Mouse (Mus musculus) hindbrain, embryonic 16.5 days (tissue): ENCODE data around the gene Cpa1. TPM values are rescaled to one million over a fixed set of nuclear protein-coding genes. Genes with fewer than 3 reads are reported as not detected.

ENCODE experiments used
- ATAC-seq: fragments of 200-750 bp; cut with Nextera tagmentation; 2 replicates; pipeline ENCODE4 v1.8.0; 2017; ENCODE audit warnings: moderate TSS enrichment, moderate library complexity
- H3K27ac ChIP-seq: fragments of 300-500 bp; sonication (generic); 2 replicates; pipeline ENCODE4 v1.5.1; 2014; ENCODE audit warnings: low read depth, mild to moderate bottlenecking, control low read depth, low read length, moderate library complexity
- H3K27me3 ChIP-seq: fragments of 300-500 bp; sonication (generic); replicated peaks from 2 replicates; pipeline ENCODE4 v1.6.1; 2014; ENCODE audit warnings: low read length; ENCODE audit not compliant: control insufficient read depth, insufficient read depth
- H3K36me3 ChIP-seq: fragments of 300-500 bp; sonication (generic); 2 replicates; pipeline ENCODE4 v1.6.1; 2014; ENCODE audit warnings: mild to moderate bottlenecking, low read length, moderate library complexity, mixed read lengths; ENCODE audit not compliant: control insufficient read depth, insufficient read depth
- H3K4me1 ChIP-seq: fragments of 300-500 bp; sonication (generic); 2 replicates; pipeline ENCODE4 v1.6.1; 2014; ENCODE audit warnings: low read depth, low read length; ENCODE audit not compliant: control insufficient read depth, insufficient read depth
- H3K4me2 ChIP-seq: fragments of 300-500 bp; sonication (generic); 2 replicates; pipeline ENCODE4 v1.6.1; 2014; ENCODE audit warnings: mild to moderate bottlenecking, low read length, control low read depth, moderate library complexity
- H3K4me3 ChIP-seq: fragments of 300-500 bp; sonication (generic); 2 replicates; pipeline ENCODE4 v1.5.1; 2014; ENCODE audit warnings: mild to moderate bottlenecking, low read length, control low read depth, moderate library complexity
- H3K9ac ChIP-seq: fragments of 300-500 bp; sonication (generic); 2 replicates; pipeline ENCODE4 v1.6.1; 2014; ENCODE audit warnings: low read depth, mild to moderate bottlenecking, control low read depth, low read length, moderate library complexity
- H3K9me3 ChIP-seq: fragments of 300-500 bp; sonication (generic); 2 replicates; pipeline ENCODE4 v1.6.1; 2014; ENCODE audit warnings: mild to moderate bottlenecking, low read length, moderate library complexity; ENCODE audit not compliant: control insufficient read depth
- WGBS: fragments of 180-500 bp; shearing (Covaris S2); extraction: QIAGEN DNeasy Blood & Tissue Kit; methylation state at CpG from one replicate; pipeline ENCODE4 v1.1.7; 2014; 5-methylcytosine and 5-hydroxymethylcytosine counted together
- polyA plus RNA-seq: library from polyadenylated mRNA; unstranded; fragments of >200 nt; fragmentation: Nextera tagmentation; extraction: Ambion mirVana; gene quantifications from 2 replicates; pipeline ENCODE4 v1.2.1, GENCODE M21; 2015

Cpa1 gene
- polyA plus RNA-seq, 1 experiment from 2014 or later, result 0.85 TPM

DNA sequence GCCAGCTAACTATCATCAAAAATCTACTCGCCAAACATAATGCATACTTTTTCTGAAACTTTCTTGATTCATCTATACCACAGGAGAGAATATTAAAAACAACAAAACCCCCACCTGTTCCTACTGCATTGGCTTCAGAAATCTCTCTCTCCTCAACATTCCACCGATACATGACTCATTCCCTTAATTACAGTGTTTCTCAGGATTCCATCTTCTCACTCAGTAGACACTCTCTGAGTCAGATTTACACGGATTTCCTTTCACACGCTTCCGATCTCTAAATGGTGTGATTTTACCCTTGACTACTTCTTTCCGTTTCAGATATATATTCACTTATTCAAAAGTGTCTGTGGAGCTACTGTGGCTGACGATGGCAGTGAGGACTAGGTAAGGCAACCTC lies 48.2 kb downstream of the Cpa1 start:
- Histone ChIP-seq H3K4me1 (peaks cover 6% of the 10 kb centered on the region), H3K4me3 (no peak overlapping the region), H3K9ac (no peak overlapping the region), H3K27me3 (no peaks in the 10 kb centered on the region), H3K27ac (no peak overlapping the region), H3K4me2 (no peak overlapping the region), H3K36me3 (no peaks in the 10 kb centered on the region), H3K9me3 (no peaks in the 10 kb centered on the region)
- WGBS, result 92% methylated on average over 7 of the region's 7 CpGs
- no peak for ATAC-seq

DNA sequence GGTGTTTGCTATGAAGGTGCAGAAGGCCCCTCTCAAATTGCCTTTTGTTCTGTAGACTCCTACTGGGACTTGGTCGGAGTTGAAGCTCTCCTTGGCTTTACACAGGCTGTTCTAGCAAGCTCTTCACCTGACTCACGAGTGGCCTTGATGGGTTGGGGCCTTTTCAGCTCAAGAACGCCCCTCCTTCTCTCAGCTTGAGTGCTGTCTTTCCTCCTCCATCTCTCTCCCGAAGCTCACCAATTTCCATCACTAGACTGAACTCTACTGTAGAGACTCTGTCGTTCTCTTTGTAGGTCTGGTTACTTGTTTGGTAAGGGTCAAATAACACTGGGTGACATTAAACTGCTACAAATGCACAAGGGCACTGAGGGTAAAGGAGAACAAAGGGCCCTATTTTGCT lies 53.8 kb downstream of the Cpa1 start:
- 74% methylated on average over 5 of the region's 5 CpGs for WGBS

DNA sequence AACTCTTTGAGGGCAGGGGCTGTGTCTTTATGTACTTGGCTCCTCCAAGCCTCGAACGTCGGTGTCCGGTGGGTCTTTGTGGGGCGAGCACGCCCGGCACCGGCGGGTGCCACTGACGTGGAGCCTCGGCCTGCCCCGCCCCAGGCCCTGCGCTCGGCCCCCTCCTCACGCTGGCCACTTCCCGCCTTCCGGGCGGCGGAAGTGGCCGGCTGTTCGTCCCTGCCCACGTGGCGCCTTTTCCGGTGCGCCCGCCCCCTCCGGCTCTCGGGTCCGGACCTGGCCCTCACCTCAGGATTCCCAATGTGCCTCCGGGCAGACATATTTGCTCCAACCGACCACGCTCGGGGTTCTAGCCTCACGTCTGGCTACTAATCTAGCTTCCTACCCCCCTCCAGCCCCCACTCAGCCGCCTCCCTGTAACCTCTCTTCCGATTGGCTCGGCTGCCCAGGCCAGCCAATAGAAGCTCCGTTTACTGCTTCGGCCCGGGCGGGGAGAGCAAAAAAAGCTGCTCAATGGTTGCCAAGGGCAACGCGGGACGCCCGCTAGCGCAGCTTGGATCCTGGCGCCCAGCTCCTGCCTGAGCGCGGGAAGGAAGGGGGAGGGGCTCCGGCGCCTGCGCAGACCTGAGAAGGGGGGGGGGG lies 54.5 kb downstream of the Cpa1 start, which contains the start of gene Cep41:
TSS of gene Cep41 (minus strand) at position 400 of the 642 bp plus-strand sequence.
- no peaks in the 10 kb centered on the region for H3K36me3 ChIP-seq
- WGBS, result under 1% methylated on average over 51 of the region's 52 CpGs
- ATAC-seq, result peak; percentile 98
- H3K4me1 ChIP-seq, result peaks cover 8% of the 10 kb centered on the region; the same call in 1 of the 2 replicates
- H3K9ac ChIP-seq, result peak within 1 kb of the TSS; percentile 78
- H3K27me3 ChIP-seq, result no peaks in the 10 kb centered on the region
- peak within 1 kb of the TSS; percentile 65 for H3K4me3 ChIP-seq
- peak within 1 kb of the TSS; percentile 75 for H3K4me2 ChIP-seq
- H3K9me3 ChIP-seq, result no peaks in the 10 kb centered on the region
- peak within 1 kb of the TSS; percentile 93 for H3K27ac ChIP-seq

More for the DNA sequence above, 53.8 kb downstream of the Cpa1 start:
- Histone ChIP-seq H3K9me3 (no peaks in the 10 kb centered on the region), H3K27me3 (no peaks in the 10 kb centered on the region), H3K36me3 (no peaks in the 10 kb centered on the region), H3K4me1 (peaks cover 8% of the 10 kb centered on the region; the same call in 1 of the 2 replicates), H3K9ac (peak overlapping the region; percentile 78), H3K4me2 (peak overlapping the region; percentile 75), H3K27ac (peak overlapping the region; percentile 93), H3K4me3 (peak overlapping the region; percentile 65)
- ATAC-seq, result no peak

DNA sequence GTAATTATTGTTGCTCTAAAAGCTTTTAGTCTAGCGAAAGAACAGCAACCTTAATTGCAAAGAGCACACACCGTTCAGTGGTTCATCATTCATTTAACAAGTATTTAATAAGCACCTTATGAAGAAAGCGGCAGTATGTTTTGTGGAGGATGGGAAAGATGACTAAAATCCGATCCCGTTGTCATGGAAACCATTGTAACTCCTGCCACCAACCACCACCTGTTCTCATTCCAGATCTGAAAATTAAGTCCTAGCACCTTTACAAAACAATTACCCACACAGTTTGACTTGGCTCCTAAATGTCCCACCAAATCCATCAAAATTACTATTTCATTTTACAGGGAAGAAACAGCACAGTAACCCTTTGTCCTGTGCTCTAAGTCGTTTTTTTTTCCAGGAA lies 55.2 kb downstream of the Cpa1 start:
- ATAC-seq, result peak; percentile 13
- Histone ChIP-seq H3K9me3 (no peaks in the 10 kb centered on the region), H3K36me3 (no peaks in the 10 kb centered on the region), H3K27me3 (no peaks in the 10 kb centered on the region), H3K4me1 (peaks cover 8% of the 10 kb centered on the region; the same call in 1 of the 2 replicates), H3K9ac (peak overlapping the region; percentile 30; the same call in 1 of the 2 replicates), H3K4me3 (peak overlapping the region; percentile 65), H3K4me2 (peak overlapping the region; percentile 75), H3K27ac (peak overlapping the region; percentile 93)
- WGBS, result 16% methylated on average over 6 of the region's 6 CpGs

Other genes with a start within 250 kb of the Cpa1 start
- 65.5 and 68.2 TPM in 2 replicates for gene Zc3hc1, start 248.2 kb upstream of the Cpa1 start, polyA plus RNA-seq
- 27.8 and 34.9 TPM in 2 replicates for gene Klhdc10, start 237.3 kb upstream of the Cpa1 start, polyA plus RNA-seq
- gene Tmem209, start 129.4 kb upstream of the Cpa1 start, polyA plus RNA-seq, result 25.6 and 31.4 TPM in 2 replicates
- 0.15 and 0.19 TPM in 2 replicates for gene Ssmem1, start 129.4 kb upstream of the Cpa1 start, polyA plus RNA-seq
- gene Cpa2, start 97.6 kb upstream of the Cpa1 start, polyA plus RNA-seq, result 7.6 and 9.7 TPM in 2 replicates
- 0.84 and 0.85 TPM in 2 replicates for gene Cpa4, start 70.8 kb upstream of the Cpa1 start, polyA plus RNA-seq
- gene Cpa5, start 28.2 kb upstream of the Cpa1 start, polyA plus RNA-seq, result 0.09 and 0.12 TPM in 2 replicates
- gene Cep41, start 54.5 kb downstream of the Cpa1 start, polyA plus RNA-seq, result 10.4 and 14.1 TPM in 2 replicates
- 303 and 331 TPM in 2 replicates for gene Mest, start 84.3 kb downstream of the Cpa1 start, polyA plus RNA-seq